Mouse (Mus musculus) heart, embryonic 12.5 days (tissue): ENCODE measurements at regions not wholly inside any gene's neighbourhood (a gene's known extent, or its start where the extent isn't known, plus 50 kb on each side); places are given as distances from the start of the nearest gene placed in this dataset.

Experiments used
- ATAC-seq: fragments of 200-750 bp; cut with Nextera tagmentation; 2 replicates; pipeline ENCODE4 v1.8.0; 2017; ENCODE audit warnings: moderate TSS enrichment, moderate library complexity; ENCODE audit not compliant: insufficient number of reproducible peaks, low FRiP score
- H3K27ac ChIP-seq: fragments of 300-500 bp; sonication (generic); 2 replicates; pipeline ENCODE4 v1.5.1; 2016; ENCODE audit warnings: mild to moderate bottlenecking, moderate library complexity; ENCODE audit not compliant: poor library complexity, severe bottlenecking
- H3K27me3 ChIP-seq: fragments of 300-500 bp; sonication (generic); replicated peaks from 2 replicates; pipeline ENCODE4 v1.6.1; 2016; ENCODE audit warnings: mild to moderate bottlenecking, moderate library complexity
- H3K36me3 ChIP-seq: fragments of 300-500 bp; sonication (generic); 2 replicates; pipeline ENCODE4 v1.6.1; 2016; ENCODE audit warnings: mild to moderate bottlenecking, moderate library complexity
- H3K4me1 ChIP-seq: fragments of 300-500 bp; sonication (generic); replicated peaks from 2 replicates; pipeline ENCODE4 v1.6.1; 2016; ENCODE audit warnings: mild to moderate bottlenecking
- H3K4me2 ChIP-seq: fragments of 300-500 bp; sonication (generic); 2 replicates; pipeline ENCODE4 v1.6.1; 2016; ENCODE audit warnings: mild to moderate bottlenecking, moderate library complexity
- H3K4me3 ChIP-seq: fragments of 300-500 bp; sonication (generic); 2 replicates; pipeline ENCODE4 v1.5.1; 2016; ENCODE audit warnings: mild to moderate bottlenecking
- H3K9ac ChIP-seq: fragments of 300-500 bp; sonication (generic); 2 replicates; pipeline ENCODE4 v1.6.1; 2016; ENCODE audit warnings: mild to moderate bottlenecking, moderate library complexity
- H3K9me3 ChIP-seq: fragments of 300-500 bp; sonication (generic); replicated peaks from 2 replicates; pipeline ENCODE4 v1.6.1; 2016; ENCODE audit warnings: mild to moderate bottlenecking, moderate library complexity
- WGBS: fragments of 180-500 bp; shearing (Covaris S2); methylation state at CpG from one replicate; pipeline ENCODE4 v1.1.7; 2016; 5-methylcytosine and 5-hydroxymethylcytosine counted together

- no peak for ATAC-seq
These were observed 72.6 kb downstream of the Icos start for GRCm38 (mm10) chr1:61050346-61050745.

GRCm38 (mm10) chr1:61053676-61054075 lies 75.9 kb downstream of the Icos start:
- Histone ChIP-seq H3K27me3 (no peaks in the 10 kb centered on the region), H3K27ac (no peak overlapping the region), H3K4me3 (no peak overlapping the region), H3K9ac (no peak overlapping the region), H3K9me3 (no peaks in the 10 kb centered on the region), H3K36me3 (no peaks in the 10 kb centered on the region), H3K4me2 (no peak overlapping the region), H3K4me1 (no peaks in the 10 kb centered on the region)
- no peak for ATAC-seq
- WGBS: 64% methylated on average over 1 of the region's 1 CpGs

More at GRCm38 (mm10) chr1:61050346-61050745, 72.6 kb downstream of the Icos start:
- Histone ChIP-seq H3K4me3 (no peak overlapping the region), H3K4me1 (no peaks in the 10 kb centered on the region), H3K27ac (no peak overlapping the region), H3K9ac (no peak overlapping the region), H3K9me3 (no peaks in the 10 kb centered on the region), H3K27me3 (no peaks in the 10 kb centered on the region), H3K36me3 (no peaks in the 10 kb centered on the region), H3K4me2 (no peak overlapping the region)
- WGBS: 76% methylated on average over 4 of the region's 4 CpGs

GRCm38 (mm10) chr1:61054391-61054790 lies 76.7 kb downstream of the Icos start:
- no peaks in the 10 kb centered on the region for H3K27me3 ChIP-seq
- H3K36me3 ChIP-seq: no peaks in the 10 kb centered on the region
- H3K27ac ChIP-seq: no peak overlapping the region
- 85% methylated on average over 6 of the region's 6 CpGs for WGBS
- no peak overlapping the region for H3K4me3 ChIP-seq
- H3K4me2 ChIP-seq: no peak overlapping the region
- H3K4me1 ChIP-seq: no peaks in the 10 kb centered on the region
- H3K9me3 ChIP-seq: no peaks in the 10 kb centered on the region
- no peak overlapping the region for H3K9ac ChIP-seq
- ATAC-seq: no peak

- no peak overlapping the region for H3K9ac ChIP-seq
These were observed 77.4 kb downstream of the Icos start for GRCm38 (mm10) chr1:61055176-61055575.

GRCm38 (mm10) chr1:61059910-61060536 lies 82.3 kb downstream of the Icos start:
- Histone ChIP-seq H3K9ac (no peak overlapping the region), H3K27ac (no peak overlapping the region), H3K4me2 (no peak overlapping the region), H3K4me1 (no peaks in the 10 kb centered on the region), H3K9me3 (no peaks in the 10 kb centered on the region), H3K36me3 (no peaks in the 10 kb centered on the region), H3K27me3 (no peaks in the 10 kb centered on the region), H3K4me3 (no peak overlapping the region)
- 72% methylated on average over 11 of the region's 11 CpGs for WGBS
- no peak for ATAC-seq

More at GRCm38 (mm10) chr1:61055176-61055575, 77.4 kb downstream of the Icos start:
- H3K27me3 ChIP-seq: no peaks in the 10 kb centered on the region
- no peak for ATAC-seq
- H3K4me1 ChIP-seq: no peaks in the 10 kb centered on the region
- no peaks in the 10 kb centered on the region for H3K9me3 ChIP-seq
- H3K4me3 ChIP-seq: no peak overlapping the region
- 0 out of 2 replicates have a peak overlapping the region, but pooled peaks have one; percentile 33 for H3K4me2 ChIP-seq
- H3K27ac ChIP-seq: no peak overlapping the region
- no peaks in the 10 kb centered on the region for H3K36me3 ChIP-seq
- 9% methylated on average over 8 of the region's 8 CpGs for WGBS

- no peak for ATAC-seq
- no peak overlapping the region for H3K27ac ChIP-seq
- WGBS: 74% methylated on average over 3 of the region's 3 CpGs
These were observed 84.2 kb downstream of the Icos start for GRCm38 (mm10) chr1:61061892-61062460.

GRCm38 (mm10) chr1:61068112-61068511 lies 90.4 kb downstream of the Icos start:
- Histone ChIP-seq H3K4me2 (no peak overlapping the region), H3K27ac (no peak overlapping the region), H3K9me3 (no peaks in the 10 kb centered on the region), H3K27me3 (no peaks in the 10 kb centered on the region), H3K9ac (no peak overlapping the region), H3K4me1 (no peaks in the 10 kb centered on the region), H3K4me3 (no peak overlapping the region), H3K36me3 (no peaks in the 10 kb centered on the region)
- WGBS: 75% methylated on average over 6 of the region's 6 CpGs
- no peak for ATAC-seq

More at GRCm38 (mm10) chr1:61061892-61062460, 84.2 kb downstream of the Icos start:
- H3K9me3 ChIP-seq: no peaks in the 10 kb centered on the region
- H3K4me3 ChIP-seq: no peak overlapping the region
- no peaks in the 10 kb centered on the region for H3K4me1 ChIP-seq
- no peaks in the 10 kb centered on the region for H3K36me3 ChIP-seq
- H3K4me2 ChIP-seq: no peak overlapping the region
- H3K27me3 ChIP-seq: no peaks in the 10 kb centered on the region
- H3K9ac ChIP-seq: no peak overlapping the region

GRCm38 (mm10) chr1:61074127-61074526 lies 96.4 kb downstream of the Icos start:
- Histone ChIP-seq H3K9me3 (no peaks in the 10 kb centered on the region), H3K27me3 (no peaks in the 10 kb centered on the region), H3K4me3 (no peak overlapping the region), H3K27ac (no peak overlapping the region), H3K36me3 (no peaks in the 10 kb centered on the region), H3K9ac (no peak overlapping the region), H3K4me1 (no peaks in the 10 kb centered on the region), H3K4me2 (no peak overlapping the region)
- ATAC-seq: no peak
- WGBS: 82% methylated on average over 2 of the region's 2 CpGs

- Histone ChIP-seq H3K4me2 (no peak overlapping the region), H3K9ac (no peak overlapping the region), H3K27ac (no peak overlapping the region), H3K36me3 (no peaks in the 10 kb centered on the region), H3K4me1 (no peaks in the 10 kb centered on the region), H3K4me3 (no peak overlapping the region), H3K9me3 (no peaks in the 10 kb centered on the region), H3K27me3 (no peaks in the 10 kb centered on the region)
- WGBS: 69% methylated on average over 1 of the region's 1 CpGs
- no peak for ATAC-seq
These were observed 97.6 kb downstream of the Icos start for GRCm38 (mm10) chr1:61075335-61075734.

GRCm38 (mm10) chr1:61084732-61085131 lies 107.0 kb downstream of the Icos start:
- H3K4me2 ChIP-seq: no peak overlapping the region
- H3K27me3 ChIP-seq: no peaks in the 10 kb centered on the region
- no peak for ATAC-seq
- H3K9ac ChIP-seq: no peak overlapping the region
- no peak overlapping the region for H3K4me3 ChIP-seq
- no peaks in the 10 kb centered on the region for H3K4me1 ChIP-seq
- H3K9me3 ChIP-seq: no peaks in the 10 kb centered on the region
- no peaks in the 10 kb centered on the region for H3K36me3 ChIP-seq
- no peak overlapping the region for H3K27ac ChIP-seq

- Histone ChIP-seq H3K4me1 (no peaks in the 10 kb centered on the region), H3K9me3 (no peaks in the 10 kb centered on the region), H3K36me3 (no peaks in the 10 kb centered on the region), H3K9ac (no peak overlapping the region), H3K27ac (no peak overlapping the region), H3K4me3 (no peak overlapping the region), H3K4me2 (no peak overlapping the region), H3K27me3 (no peaks in the 10 kb centered on the region)
- WGBS: 74% methylated on average over 5 of the region's 5 CpGs
- no peak for ATAC-seq
These were observed 109.1 kb downstream of the Icos start for GRCm38 (mm10) chr1:61086811-61087210.

- no peak overlapping the region for H3K27ac ChIP-seq
- H3K4me1 ChIP-seq: no peaks in the 10 kb centered on the region
- 60% methylated on average over 1 of the region's 1 CpGs for WGBS
- no peak for ATAC-seq
- no peaks in the 10 kb centered on the region for H3K27me3 ChIP-seq
- no peaks in the 10 kb centered on the region for H3K36me3 ChIP-seq
- no peak overlapping the region for H3K4me2 ChIP-seq
- H3K4me3 ChIP-seq: no peak overlapping the region
- H3K9me3 ChIP-seq: no peaks in the 10 kb centered on the region
- H3K9ac ChIP-seq: no peak overlapping the region
These were observed 113.1 kb downstream of the Icos start for GRCm38 (mm10) chr1:61090801-61091200.
